Comparison of ENCODE assay signal across 13 mouse cellular contexts in genomic region chr7:79507756-79508155, GRCm38 (mm10). TPM values are rescaled to one million over a fixed set of nuclear protein-coding genes. Genes with fewer than 3 reads are reported as not detected.
DNase-seq lines count a peak whose midpoint lies in the region; ATAC-seq and TF ChIP-seq lines count a peak whose summit lies in the region.
"Had no signal": no experiment of that assay in that cellular context is flagged by ENCODE, and none has a peak within 500 bp of the region (broad histone marks: within the 10 kb centered on the region; RNA-seq: fewer than 3 reads in every experiment).

No protein-coding gene starts in this region.

- peak overlapping the region; percentile 79; the same call in 1 of the 2 replicates for H3K4me3 ChIP-seq in E14TG2a.4 (replicated peaks; ENCODE audit: low read length)
- peak overlapping the region; percentile 57 for H3K4me3 ChIP-seq in embryonic facial prominence, embryonic 10.5 days
- H3K4me3 ChIP-seq in forebrain, postnatal 0 days (ENCODE audit: low read depth, low read length) = peak overlapping the region; percentile 92
- H3K4me3 ChIP-seq in midbrain, embryonic 12.5 days = peak overlapping the region; percentile 65
- H3K4me3 ChIP-seq in heart, embryonic 12.5 days = no peak overlapping the region
- H3K4me3 ChIP-seq in kidney, embryonic 16.5 days (ENCODE audit: low read length) = no peak overlapping the region

- peak overlapping the region; percentile 69 for H3K27ac ChIP-seq in embryonic facial prominence, embryonic 10.5 days (replicated peaks)
- H3K27ac ChIP-seq in forebrain, postnatal 0 days (ENCODE audit: low read depth, low read length) = peak overlapping the region; percentile 98
- peak overlapping the region; percentile 97 for H3K27ac ChIP-seq in midbrain, embryonic 12.5 days (replicated peaks)
- H3K27ac ChIP-seq in heart, embryonic 12.5 days (ENCODE audit: poor library complexity, severe bottlenecking) = no peak overlapping the region
- no peak overlapping the region for H3K27ac ChIP-seq in kidney, embryonic 16.5 days (ENCODE audit: low read length)
- H3K27ac ChIP-seq: limb, embryonic 15.5 days had no signal

- TF ChIP-seq CTCF in E14TG2a.4 (conservative IDR thresholded peaks at IDR 0.05; ENCODE audit: low read length) = no peak
- no peak for TF ChIP-seq CTCF in forebrain, postnatal 0 days (IDR thresholded peaks at IDR 0.05; ENCODE audit: low read depth)

- H3K27me3 ChIP-seq in E14TG2a.4 (ENCODE audit: insufficient read depth, low read length) = peaks cover 98% of the 10 kb centered on the region
- peaks cover 100% of the 10 kb centered on the region for H3K27me3 ChIP-seq in embryonic facial prominence, embryonic 10.5 days (replicated peaks; ENCODE audit: low read depth, poor library complexity, severe bottlenecking)
- H3K27me3 ChIP-seq in forebrain, postnatal 0 days (ENCODE audit: insufficient read depth, low read length) = no peaks in the 10 kb centered on the region
- peaks cover 96% of the 10 kb centered on the region for H3K27me3 ChIP-seq in midbrain, embryonic 12.5 days
- H3K27me3 ChIP-seq in heart, embryonic 12.5 days (replicated peaks) = peaks cover 99% of the 10 kb centered on the region
- H3K27me3 ChIP-seq in kidney, embryonic 16.5 days (ENCODE audit: insufficient read depth, low read length) = peaks cover 98% of the 10 kb centered on the region

- DNase-seq in embryonic facial prominence, embryonic 10.5 days (ENCODE audit: low spot score) = peak; percentile 21
- no peak for DNase-seq in forebrain, postnatal 0 days
- DNase-seq in heart, postnatal 36 days = no peak
- DNase-seq: gastrocnemius, postnatal 36 days; kidney, postnatal 36 days; lung, embryonic 14.5 days had no signal

- no peaks in the 10 kb centered on the region for H3K9me3 ChIP-seq in E14TG2a.4 (ENCODE audit: low read length)
- H3K9me3 ChIP-seq in embryonic facial prominence, embryonic 10.5 days = no peaks in the 10 kb centered on the region
- H3K9me3 ChIP-seq in forebrain, postnatal 0 days (ENCODE audit: low read length) = no peaks in the 10 kb centered on the region
- H3K9me3 ChIP-seq in midbrain, embryonic 12.5 days = no peaks in the 10 kb centered on the region
- 0 out of 2 replicates have a peak, but pooled peaks cover 3% of the 10 kb centered on the region for H3K9me3 ChIP-seq in heart, embryonic 12.5 days (replicated peaks)
- H3K9me3 ChIP-seq in kidney, embryonic 16.5 days (ENCODE audit: low read length) = no peaks in the 10 kb centered on the region
- H3K9me3 ChIP-seq: limb, embryonic 15.5 days had no signal

- WGBS in embryonic facial prominence, embryonic 10.5 days = 14% methylated on average over 1 of the region's 1 CpGs
- WGBS in forebrain, postnatal 0 days = 4% methylated on average over 1 of the region's 1 CpGs
- 20% methylated on average over 1 of the region's 1 CpGs for WGBS in midbrain, embryonic 12.5 days
- WGBS in heart, embryonic 12.5 days = 0% methylated on average over 1 of the region's 1 CpGs
- WGBS in kidney, embryonic 16.5 days = 4% methylated on average over 1 of the region's 1 CpGs

- intact Hi-C loops in heart, postnatal 36 days (cut with DNase I) = no loop called here

- peak overlapping the region; percentile 95 for H3K4me2 ChIP-seq in forebrain, postnatal 0 days (ENCODE audit: low read depth)
- H3K4me2 ChIP-seq in midbrain, embryonic 12.5 days (replicated peaks) = peak overlapping the region; percentile 77
- H3K4me2 ChIP-seq in heart, embryonic 12.5 days = no peak overlapping the region
- H3K4me2 ChIP-seq in kidney, embryonic 16.5 days (replicated peaks; ENCODE audit: low read depth, low read length) = no peak overlapping the region

- no peaks in the 10 kb centered on the region for H3K36me3 ChIP-seq in E14TG2a.4 (ENCODE audit: insufficient read depth, low read length)
- H3K36me3 ChIP-seq in embryonic facial prominence, embryonic 10.5 days (replicated peaks) = peaks cover 7% of the 10 kb centered on the region; the same call in 1 of the 2 replicates
- H3K36me3 ChIP-seq in forebrain, postnatal 0 days (ENCODE audit: insufficient read depth) = peaks cover 28% of the 10 kb centered on the region
- H3K36me3 ChIP-seq in midbrain, embryonic 12.5 days = peaks cover 27% of the 10 kb centered on the region; the same call in 1 of the 2 replicates
- H3K36me3 ChIP-seq in heart, embryonic 12.5 days = no peaks in the 10 kb centered on the region
- H3K36me3 ChIP-seq in kidney, embryonic 16.5 days (ENCODE audit: insufficient read depth, low read length) = no peaks in the 10 kb centered on the region
- H3K36me3 ChIP-seq: limb, embryonic 15.5 days had no signal

- peak overlapping the region; percentile 100 for H3K9ac ChIP-seq in forebrain, postnatal 0 days
- peak overlapping the region; percentile 92 for H3K9ac ChIP-seq in midbrain, embryonic 12.5 days (replicated peaks)
- no peak overlapping the region for H3K9ac ChIP-seq in heart, embryonic 12.5 days
- no peak overlapping the region for H3K9ac ChIP-seq in kidney, embryonic 16.5 days (replicated peaks; ENCODE audit: low read length)
- H3K9ac ChIP-seq: limb, embryonic 15.5 days; lung, embryonic 14.5 days had no signal

- peaks cover 57% of the 10 kb centered on the region for H3K4me1 ChIP-seq in E14TG2a.4 (replicated peaks; ENCODE audit: low read depth, low read length)
- peaks cover 38% of the 10 kb centered on the region for H3K4me1 ChIP-seq in embryonic facial prominence, embryonic 10.5 days
- peaks cover 15% of the 10 kb centered on the region for H3K4me1 ChIP-seq in forebrain, postnatal 0 days (ENCODE audit: insufficient read depth)
- H3K4me1 ChIP-seq in midbrain, embryonic 12.5 days = peaks cover 68% of the 10 kb centered on the region
- peaks cover 16% of the 10 kb centered on the region for H3K4me1 ChIP-seq in heart, embryonic 12.5 days (replicated peaks)
- H3K4me1 ChIP-seq in kidney, embryonic 16.5 days (ENCODE audit: insufficient read depth, low read length) = peaks cover 17% of the 10 kb centered on the region

- no peak for ATAC-seq in forebrain, postnatal 0 days
- no peak for ATAC-seq in midbrain, embryonic 12.5 days (ENCODE audit: low FRiP score, low read depth)
- no peak for ATAC-seq in erythroid progenitor cell, adult 5-6 weeks (replicated peaks; ENCODE audit: low FRiP score, poor library complexity, severe bottlenecking)
- no peak for ATAC-seq in heart, embryonic 12.5 days (ENCODE audit: insufficient number of reproducible peaks, low FRiP score)
- ATAC-seq in kidney, embryonic 16.5 days (ENCODE audit: low FRiP score, low TSS enrichment) = no peak
- ATAC-seq: intestine, embryonic 16.5 days had no signal

RNA-seq across cellular contexts. Expression of gene Polg, which starts 41.6 kb away (rescaled TPM):
- polyA plus RNA-seq in embryonic facial prominence, embryonic 10.5 days (2016; fragmentation: Nextera tagmentation; extraction: Ambion mirVana) = 33.4 and 37.8 TPM in 2 replicates
- total RNA-seq in forebrain, postnatal 0 days (2014; rRNA removed) = 51.1 and 52.9 TPM in 2 replicates
- 17.4 and 19.4 TPM in 2 replicates for polyA plus RNA-seq in forebrain, postnatal 0 days (2015; fragmentation: Nextera tagmentation; extraction: Ambion mirVana)
- polyA plus RNA-seq in midbrain, embryonic 12.5 days (2016; fragmentation: Nextera tagmentation; extraction: Ambion mirVana) = 41.2 and 44.5 TPM in 2 replicates
- total RNA-seq in heart, postnatal 36 days (2021) = 10 to 100 TPM; 58.9 to 60.7 TPM
- total RNA-seq in erythroid progenitor cell, adult 5-6 weeks (2015; ENCODE audit: low replicate concordance) = 14.7 and 28.5 TPM in 2 replicates
- total RNA-seq in erythroid progenitor cell, adult 5-6 weeks (2017; ENCODE audit: low replicate concordance) = 50.2 and 51.1 TPM in 2 replicates
- 37.9 and 39.6 TPM in 2 replicates for polyA plus RNA-seq in heart, embryonic 12.5 days (2016; fragmentation: Nextera tagmentation; extraction: Ambion mirVana)
- polyA plus RNA-seq in kidney, embryonic 16.5 days (2015; fragmentation: Nextera tagmentation; extraction: Ambion mirVana) = 37.1 and 37.7 TPM in 2 replicates

Comparison
In these comparisons a context has a peak if more than half of its experiments do, and no peak if none do; other contexts are left out.
1. H3K4me3 ChIP-seq: peak in E14TG2a.4 (single experiment), embryonic facial prominence, embryonic 10.5 days (single experiment), forebrain, postnatal 0 days (single experiment) and midbrain, embryonic 12.5 days (single experiment); none in heart, embryonic 12.5 days (single experiment) and kidney, embryonic 16.5 days (single experiment).
2. H3K27ac ChIP-seq: peak in embryonic facial prominence, embryonic 10.5 days (single experiment), forebrain, postnatal 0 days (single experiment) and midbrain, embryonic 12.5 days (single experiment); none in heart, embryonic 12.5 days (single experiment) and kidney, embryonic 16.5 days (single experiment).
3. H3K4me2 ChIP-seq: peak in forebrain, postnatal 0 days (single experiment) and midbrain, embryonic 12.5 days (single experiment); none in heart, embryonic 12.5 days (single experiment) and kidney, embryonic 16.5 days (single experiment).
4. H3K9ac ChIP-seq: peak in forebrain, postnatal 0 days (single experiment) and midbrain, embryonic 12.5 days (single experiment); none in heart, embryonic 12.5 days (single experiment) and kidney, embryonic 16.5 days (single experiment).